11 mouse cellular contexts compared by ENCODE assay signal in genomic region chr14:22679705-22680643, GRCm38 (mm10).
DNase-seq lines count a peak whose midpoint lies in the region; ATAC-seq lines count a peak whose summit lies in the region.
"Had no signal": no experiment of that assay in that cellular context is flagged by ENCODE, and none has a peak within 500 bp of the region (broad histone marks: within the 10 kb centered on the region; RNA-seq: fewer than 3 reads in every experiment).

No protein-coding gene starts in this region.

- H3K9me3 ChIP-seq in embryonic facial prominence, embryonic 11.5 days (replicated peaks; ENCODE audit: control insufficient read depth, low read length): no peaks in the 10 kb centered on the region
- H3K9me3 ChIP-seq in midbrain, embryonic 15.5 days: no peaks in the 10 kb centered on the region

- peak; percentile 8 for DNase-seq in brain, adult 2 months (ENCODE audit: low read depth, low spot score)
- DNase-seq in embryonic facial prominence, embryonic 11.5 days (ENCODE audit: low spot score): peak; percentile 26
- peak; percentile 51 for DNase-seq in kidney, adult 9 months
- no peak for DNase-seq in left cerebral cortex, postnatal 14 days (ENCODE audit: low spot score in 2 of 2)
- no peak for DNase-seq in cerebellum, adult 11 months
- DNase-seq in spleen, postnatal 36 days (ENCODE audit: low spot score in 2 of 2): no peak
- DNase-seq: adrenal gland, postnatal 14 days; heart, postnatal 14 days; liver, postnatal 0 days; thymus, adult 2 months had no signal

- H3K4me1 ChIP-seq in embryonic facial prominence, embryonic 11.5 days (ENCODE audit: control insufficient read depth, insufficient read depth, low read length): no peaks in the 10 kb centered on the region
- H3K4me1 ChIP-seq in midbrain, embryonic 15.5 days: peaks cover 5% of the 10 kb centered on the region

- H3K27ac ChIP-seq in embryonic facial prominence, embryonic 11.5 days (replicated peaks; ENCODE audit: low read depth, low read length): no peak overlapping the region
- H3K27ac ChIP-seq in midbrain, embryonic 15.5 days: no peak overlapping the region

- peak; percentile 67 for ATAC-seq in embryonic facial prominence, embryonic 11.5 days (replicated peaks; ENCODE audit: insufficient number of reproducible peaks, low FRiP score, low TSS enrichment, low read depth)
- 0 out of 2 replicates have a peak, but pooled peaks have one; percentile 20 for ATAC-seq in midbrain, embryonic 15.5 days (replicated peaks)
- ATAC-seq: liver, postnatal 0 days had no signal

- WGBS in embryonic facial prominence, embryonic 11.5 days: 58% methylated on average over 9 of the region's 9 CpGs
- WGBS in midbrain, embryonic 15.5 days: 23% methylated on average over 9 of the region's 9 CpGs

- intact Hi-C loops in left cerebral cortex, postnatal 14 days (cut with DNase I): no loop called here

- H3K36me3 ChIP-seq in embryonic facial prominence, embryonic 11.5 days (replicated peaks; ENCODE audit: control insufficient read depth, insufficient read depth, low read depth, low read length): no peaks in the 10 kb centered on the region
- H3K36me3 ChIP-seq in midbrain, embryonic 15.5 days (replicated peaks): no peaks in the 10 kb centered on the region

- no peak overlapping the region for H3K4me3 ChIP-seq in embryonic facial prominence, embryonic 11.5 days (ENCODE audit: low read depth, low read length)
- H3K4me3 ChIP-seq in midbrain, embryonic 15.5 days: no peak overlapping the region

- no peak overlapping the region for H3K9ac ChIP-seq in embryonic facial prominence, embryonic 11.5 days (replicated peaks; ENCODE audit: low read length)
- no peak overlapping the region for H3K9ac ChIP-seq in midbrain, embryonic 15.5 days
- H3K9ac ChIP-seq: liver, postnatal 0 days had no signal

- no peak overlapping the region; the same call in 1 of the 2 replicates for H3K4me2 ChIP-seq in embryonic facial prominence, embryonic 11.5 days (ENCODE audit: low read depth, low read length)
- no peak overlapping the region for H3K4me2 ChIP-seq in midbrain, embryonic 15.5 days

- H3K27me3 ChIP-seq in embryonic facial prominence, embryonic 11.5 days (ENCODE audit: control insufficient read depth, insufficient read depth, low read length): no peaks in the 10 kb centered on the region
- 0 out of 2 replicates have a peak, but pooled peaks cover 3% of the 10 kb centered on the region for H3K27me3 ChIP-seq in midbrain, embryonic 15.5 days (replicated peaks)

Comparison
In these comparisons a context has a peak if more than half of its experiments do, and no peak if none do; other contexts are left out.
1. DNase-seq: peak in brain, adult 2 months (single experiment), embryonic facial prominence, embryonic 11.5 days (single experiment) and kidney, adult 9 months (single experiment); none in left cerebral cortex, postnatal 14 days (0 of 2), cerebellum, adult 11 months (single experiment) and spleen, postnatal 36 days (0 of 2).